Mouse (Mus musculus) common myeloid progenitor, adult 5-6 weeks (primary cell): ENCODE measurements around the gene Gzmd. TPM values are rescaled to one million over a fixed set of nuclear protein-coding genes. Genes with fewer than 3 reads are reported as not detected.
"Not testable (repeated sequence)": the region's sequence is repeated elsewhere in the genome, so short reads cannot be mapped to it uniquely, and the experiment has no call there.

Source experiments
- ATAC-seq: replicated peaks from 2 replicates; pipeline ENCODE4 v1.8.0; 2016; ENCODE audit warnings: low read depth, mild to moderate bottlenecking, moderate TSS enrichment, inconsistent platforms; ENCODE audit not compliant: poor library complexity, severe bottlenecking
- total RNA-seq: library from RNA; stranded (forward); fragments of 200-1000, 187-1606 nt; gene quantifications from 2 replicates; pipeline ENCODE4 v1.2.3, GENCODE M21; 2017

The Gzmd gene
- not detected in 2 replicates for total RNA-seq

DNA sequence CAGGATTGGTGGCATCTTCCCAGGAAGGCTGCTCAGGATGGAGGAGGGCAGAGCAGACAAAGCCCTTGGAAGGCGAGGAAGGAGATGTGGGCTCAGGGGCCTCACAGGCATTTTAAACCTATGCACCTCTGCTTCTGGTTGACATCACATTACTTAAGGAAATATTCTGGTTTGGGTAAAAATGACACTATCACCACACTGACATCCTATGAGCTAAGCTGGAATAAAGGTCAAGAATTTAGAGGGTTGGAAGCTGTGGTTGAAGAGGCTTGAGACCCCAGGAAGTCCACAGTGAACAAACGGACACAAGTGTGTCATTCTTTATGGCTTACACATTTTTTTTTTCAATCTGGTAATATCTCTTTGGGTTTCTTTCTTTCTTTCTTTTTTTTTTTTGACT lies at the start of gene Gzmd:
Gene Gzmd, minus strand, starts transcription at position 101 of the 400 bp plus-strand sequence.
- ATAC-seq = not testable (repeated sequence)

DNA sequence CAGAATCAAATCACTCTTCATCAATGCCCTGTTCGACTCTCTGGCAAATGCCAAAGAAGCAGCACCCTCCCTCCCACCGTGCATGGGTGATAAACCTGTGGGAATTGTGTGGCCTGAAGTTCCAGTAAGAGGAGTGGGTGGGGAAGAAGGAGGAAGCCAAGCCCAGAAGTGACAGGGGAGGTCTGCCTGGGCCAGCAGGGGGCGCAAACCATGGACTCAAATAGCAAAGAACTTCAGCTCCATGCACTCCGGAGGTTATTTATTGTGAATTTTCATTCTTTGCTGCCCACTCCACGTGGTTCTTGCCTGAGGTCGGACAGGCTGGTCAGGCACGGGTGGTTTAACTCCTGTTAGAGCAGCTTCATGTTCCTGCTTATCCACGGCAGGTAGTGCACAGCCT lies 45.2 kb upstream of the Gzmd start:
- peak; percentile 68 for ATAC-seq

DNA sequence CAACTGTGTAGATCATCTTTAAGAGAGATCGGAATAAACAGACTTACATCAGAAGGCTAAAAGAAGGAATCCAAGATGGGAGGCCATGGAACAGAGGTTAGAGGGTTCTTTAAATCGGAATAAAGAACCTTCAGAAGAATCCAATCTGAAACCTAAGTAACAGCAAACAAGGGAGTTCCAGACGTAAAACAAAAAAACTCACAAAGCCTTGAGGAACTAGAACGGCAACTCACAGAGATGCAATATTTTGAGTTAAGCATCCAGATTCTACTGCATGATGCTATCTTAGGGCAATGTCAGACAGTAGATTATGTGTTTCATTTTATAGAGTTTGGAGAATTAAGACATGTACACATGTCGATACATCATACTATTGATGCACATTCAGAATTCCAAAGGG lies 42.1 kb upstream of the Gzmd start, which contains the start of gene Gzmn:
Gene Gzmn, minus strand, starts transcription at position 101 of the 400 bp plus-strand sequence.
- no peak for ATAC-seq

DNA sequence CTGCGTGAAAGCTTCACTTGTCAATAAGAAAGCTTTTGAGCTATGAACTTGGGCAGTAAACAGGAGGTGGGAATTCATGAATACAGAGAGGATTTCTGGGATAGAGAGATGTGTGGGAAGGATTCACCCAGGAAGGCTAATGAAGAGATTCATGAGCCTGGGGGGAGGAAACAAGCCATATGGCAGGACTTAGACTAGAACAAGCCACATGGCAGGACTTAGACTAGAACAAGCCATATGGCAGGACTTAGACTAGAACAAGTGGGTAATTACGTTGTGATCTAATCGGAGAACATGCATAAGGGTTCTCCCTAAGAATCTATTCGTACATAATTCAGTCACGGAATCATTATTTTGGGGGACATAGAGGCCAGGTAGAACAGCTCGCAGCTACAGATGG lies 41.0 kb upstream of the Gzmd start:
- no peak for ATAC-seq

DNA sequence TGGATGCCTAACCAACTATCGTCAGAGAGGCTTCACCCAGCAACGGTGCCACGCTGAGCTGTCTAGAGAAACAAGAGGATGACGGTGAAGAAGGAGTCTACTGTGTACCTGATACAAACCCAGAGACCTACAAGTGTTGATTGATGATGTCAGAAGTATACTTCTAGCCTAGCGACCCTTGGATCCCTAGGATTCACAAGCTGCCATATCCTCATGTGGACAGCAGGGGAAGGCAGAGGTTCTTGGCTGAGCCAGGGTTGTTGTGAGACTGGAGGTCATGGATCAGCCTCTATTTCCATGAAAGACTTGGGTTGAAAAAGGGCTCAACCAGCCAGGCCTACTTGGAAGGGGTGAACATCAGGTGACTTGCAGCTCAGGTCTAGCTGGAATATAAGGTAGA lies 40.3 kb upstream of the Gzmd start:
- no peak for ATAC-seq

DNA sequence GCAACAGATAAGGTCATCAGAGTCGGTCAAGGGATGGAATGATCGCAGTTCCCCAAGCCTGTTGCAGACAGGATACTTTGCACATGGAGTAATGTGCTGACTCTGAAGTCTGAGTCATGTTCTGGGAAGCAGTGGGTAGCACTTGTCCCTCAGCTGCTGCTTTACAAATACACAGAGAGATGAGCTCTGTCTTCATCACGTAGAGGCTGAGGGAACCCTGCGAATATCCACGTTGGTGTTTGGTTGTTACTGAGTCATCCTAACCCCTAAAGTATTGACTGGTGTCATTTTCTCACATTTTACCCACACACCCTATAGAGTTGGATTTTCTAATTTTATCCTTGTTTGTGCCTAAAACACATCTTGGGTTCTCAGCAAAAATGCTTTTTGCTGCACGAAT lies 35.6 kb upstream of the Gzmd start:
- ATAC-seq = no peak

DNA sequence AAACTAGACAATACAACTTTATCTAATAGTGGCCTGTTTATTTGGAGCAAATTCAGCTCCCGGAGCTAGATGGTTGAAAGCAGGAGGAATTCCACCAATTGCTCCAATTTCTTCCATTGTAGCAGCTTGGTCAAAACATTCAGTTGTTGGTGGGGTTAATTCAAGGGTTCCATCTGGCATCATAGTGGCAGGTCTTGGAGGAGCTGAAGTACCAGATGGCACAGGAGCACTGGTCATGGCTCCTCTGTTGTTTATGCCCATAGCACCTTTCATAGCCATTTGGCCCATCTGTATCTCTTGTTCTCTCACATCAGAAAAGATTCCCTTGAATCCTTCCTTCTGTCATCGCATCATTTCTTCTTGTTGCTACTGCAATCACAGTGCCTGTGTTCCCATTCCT lies 29.7 kb upstream of the Gzmd start:
- no peak for ATAC-seq

DNA sequence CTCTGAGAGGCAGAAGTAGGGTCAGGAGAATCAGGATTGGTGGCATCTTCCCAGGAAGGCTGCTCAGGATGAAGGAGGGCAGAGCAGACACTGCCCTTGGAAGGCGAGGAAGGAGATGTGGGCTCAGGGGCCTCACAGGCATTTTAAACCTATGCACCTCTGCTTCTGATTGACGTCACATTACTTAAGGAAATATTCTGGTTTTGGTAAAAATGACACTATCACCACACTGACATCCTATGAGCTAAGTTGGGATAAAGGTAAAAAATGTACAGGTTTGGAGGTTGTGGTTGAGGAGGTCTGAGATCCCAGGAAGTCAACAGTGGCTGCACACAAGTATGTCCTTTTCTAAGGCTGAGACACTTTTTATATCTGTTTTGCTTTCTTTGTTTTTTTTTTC lies 27.1 kb upstream of the Gzmd start, which contains the start of gene Gzmg:
Gene Gzmg, minus strand, starts transcription at position 101 of the 400 bp plus-strand sequence.
- not testable (repeated sequence) for ATAC-seq

DNA sequence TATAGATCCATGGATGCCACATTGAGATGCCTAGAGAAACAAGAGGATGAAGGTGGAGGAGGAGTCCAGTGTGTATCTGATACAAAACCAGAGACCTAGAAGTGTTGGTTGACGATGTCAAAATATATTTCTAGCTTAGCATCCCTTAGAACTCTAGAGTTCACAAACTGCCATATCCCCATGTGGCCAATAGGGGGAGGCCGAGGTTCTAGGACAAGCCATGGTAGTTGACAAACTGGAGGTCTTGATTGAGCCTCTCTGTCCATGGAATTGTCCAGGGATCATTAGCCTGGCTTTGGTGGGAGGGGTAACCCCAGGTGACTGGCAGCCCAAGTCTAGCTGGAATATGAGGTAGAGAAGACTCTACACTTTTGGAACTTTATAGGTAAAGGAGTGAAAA lies 22.9 kb upstream of the Gzmd start:
- ATAC-seq = no peak

DNA sequence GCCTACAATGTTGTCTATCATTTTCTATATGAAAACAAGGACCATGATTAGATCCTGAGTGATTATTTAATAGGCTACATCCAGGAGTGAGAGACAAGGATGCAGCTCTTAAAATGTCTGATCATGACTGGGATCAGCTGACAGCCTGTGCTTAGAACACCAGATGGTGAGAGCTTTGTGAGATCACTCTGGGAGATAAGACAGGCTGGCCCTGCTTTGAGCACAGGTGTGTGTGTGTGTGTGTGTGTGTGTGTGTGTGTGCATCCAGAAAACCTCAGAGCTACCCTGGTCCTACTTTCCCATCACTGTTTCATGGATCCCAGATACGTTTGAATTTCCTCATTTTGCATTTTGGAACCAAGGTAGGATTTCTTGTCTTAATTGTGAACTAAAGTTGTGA lies 1.3 kb upstream of the Gzmd start:
- not testable (repeated sequence) for ATAC-seq

DNA sequence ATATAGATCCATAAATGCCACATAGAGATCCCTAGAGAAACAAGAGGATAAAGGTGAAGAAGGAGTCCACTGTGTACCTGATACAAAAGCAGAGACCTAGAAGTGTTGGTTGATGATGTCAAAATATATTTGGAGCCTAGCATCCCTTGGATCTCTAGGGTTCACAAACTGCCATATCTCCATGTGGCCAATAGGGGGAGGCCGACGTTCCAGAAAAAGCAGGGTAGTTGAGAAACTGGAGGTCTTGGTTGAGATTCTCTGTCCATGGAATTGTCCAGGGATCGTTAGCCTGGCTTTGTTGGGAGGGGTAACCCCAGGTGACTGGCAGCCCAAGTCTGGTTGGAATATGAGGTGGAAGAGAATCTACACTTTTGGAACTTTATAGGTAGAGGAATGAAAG lies 4.1 kb downstream of the Gzmd start:
- no peak for ATAC-seq

DNA sequence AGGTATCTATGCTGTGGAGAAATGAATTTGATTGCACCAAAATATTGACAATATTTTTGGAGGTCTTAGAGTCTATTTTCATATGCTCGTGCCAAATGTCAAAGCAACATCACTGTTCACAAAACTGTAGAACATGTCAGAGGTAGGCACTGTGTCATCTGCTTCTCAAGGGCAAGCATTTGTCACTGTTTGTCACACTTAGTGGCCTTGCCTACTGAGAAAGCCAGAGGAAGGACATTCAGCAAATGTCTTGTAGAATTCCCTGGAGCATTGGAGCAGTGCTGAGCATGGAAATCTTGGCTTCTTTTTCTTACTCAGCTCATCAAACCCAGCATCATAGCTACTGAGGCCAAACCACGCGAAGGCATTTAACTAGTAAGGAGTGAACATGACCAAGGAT lies 8.9 kb downstream of the Gzmd start:
- no peak for ATAC-seq

DNA sequence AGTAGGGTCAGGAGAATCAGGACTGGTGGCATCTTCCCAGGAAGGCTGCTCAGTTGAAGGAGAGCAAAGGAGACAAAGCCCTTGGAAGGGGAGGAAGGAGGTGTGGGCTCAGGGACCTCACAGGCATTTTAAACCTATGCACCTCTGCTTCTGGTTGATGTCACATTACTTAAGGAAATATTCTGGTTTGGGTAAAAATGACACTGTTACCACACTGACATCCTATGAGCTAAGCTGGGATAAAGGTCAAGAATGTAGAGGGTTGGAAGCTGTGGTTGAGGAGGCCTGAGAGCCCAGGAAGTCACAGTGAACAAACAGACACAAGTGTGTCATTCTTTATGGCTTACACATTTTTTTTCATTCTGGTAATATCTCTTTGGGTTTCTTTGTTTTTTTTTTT lies 11.9 kb downstream of the Gzmd start, which contains the start of gene Gzme:
Gene Gzme, minus strand, starts transcription at position 101 of the 400 bp plus-strand sequence.
- no peak for ATAC-seq

DNA sequence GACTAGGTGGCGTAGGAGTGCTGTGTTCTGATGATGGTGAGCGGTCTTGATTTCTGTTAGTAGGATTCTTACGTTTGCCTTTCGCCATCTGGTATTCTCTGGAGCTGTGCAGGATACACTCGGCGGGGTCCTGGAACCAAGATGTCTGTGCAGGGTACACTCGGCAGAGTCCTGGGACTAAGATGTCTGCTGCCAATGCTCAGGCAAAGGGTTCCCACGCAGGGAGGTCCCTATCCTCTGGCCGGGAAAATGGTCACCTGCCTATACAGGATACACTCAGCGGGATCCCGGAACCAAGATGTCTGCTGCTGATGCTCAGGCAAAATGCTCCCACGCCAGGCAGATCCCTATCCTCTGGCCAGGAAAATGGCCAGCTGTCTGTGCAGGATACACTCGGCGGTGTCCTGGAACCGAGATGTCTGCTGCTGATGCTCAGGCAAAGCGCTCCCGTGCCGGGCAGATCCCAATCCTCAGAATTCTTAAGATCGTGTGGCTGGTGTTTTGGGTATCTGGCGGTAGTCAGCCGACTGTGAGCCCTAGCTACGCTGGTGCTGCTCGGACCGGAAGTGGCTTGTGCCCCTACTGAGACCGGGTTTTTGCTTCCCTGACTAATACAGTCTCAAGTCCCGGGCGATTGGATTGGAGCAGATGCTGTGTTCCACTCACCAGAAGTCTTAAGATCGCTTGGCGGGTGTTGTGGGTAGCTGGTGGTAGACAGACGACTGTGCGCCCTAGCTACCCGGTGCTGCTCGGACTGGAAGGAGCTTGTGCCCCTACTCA lies 16.7 kb downstream of the Gzmd start:
- not testable (repeated sequence) for ATAC-seq

DNA sequence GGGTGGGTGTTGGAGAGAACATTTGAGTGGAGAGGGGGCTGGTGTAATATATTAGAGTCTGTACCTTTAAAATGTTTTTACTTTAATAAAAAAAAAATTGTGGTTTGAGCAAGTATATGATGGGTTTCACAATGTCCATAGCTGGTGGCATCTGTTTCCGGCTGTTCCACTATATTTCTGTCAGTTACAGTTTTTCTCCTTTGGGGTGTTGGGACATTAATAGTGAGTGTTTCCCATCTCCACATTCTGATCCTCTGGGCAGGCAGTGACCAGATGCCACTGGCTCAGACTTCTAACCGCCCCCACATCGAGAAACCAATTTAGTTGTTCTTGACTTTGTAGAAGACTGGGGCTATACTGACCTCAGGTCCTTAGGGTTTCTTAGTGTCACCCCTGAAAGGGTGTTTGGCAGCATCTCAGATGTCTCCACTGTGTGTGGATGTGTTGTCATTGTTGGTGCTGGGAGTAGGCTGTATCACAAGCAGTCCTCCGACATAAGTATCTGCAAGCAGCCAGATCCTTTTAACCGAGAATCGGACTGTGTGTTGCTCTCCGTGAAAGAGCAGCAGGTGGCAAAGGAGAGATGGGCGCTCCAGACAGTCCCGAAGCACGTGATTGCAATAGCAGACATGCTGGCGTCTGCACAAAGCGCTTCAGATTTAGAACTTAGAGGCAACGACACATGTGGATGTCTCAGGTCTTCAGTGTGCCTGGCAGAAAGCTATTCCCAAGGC lies 26.8 kb downstream of the Gzmd start:
- ATAC-seq = peak; percentile 64

DNA sequence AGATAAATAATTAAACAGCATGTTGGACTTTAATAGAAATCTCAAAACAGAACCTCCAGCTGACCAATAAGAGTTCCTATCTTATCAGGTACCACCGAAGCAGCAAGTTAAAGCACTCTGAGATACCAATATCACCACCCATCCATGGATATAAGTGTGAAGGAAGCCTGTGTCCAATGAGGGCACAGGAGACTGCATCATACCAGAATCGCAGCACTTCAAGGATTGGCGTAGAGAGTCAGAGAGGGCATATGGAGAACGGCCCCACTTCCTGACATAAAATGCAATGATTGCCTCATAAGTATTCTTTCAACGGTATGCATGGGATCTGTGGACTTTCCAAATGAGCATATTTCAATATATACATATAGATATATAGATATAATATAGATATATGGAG lies 27.4 kb downstream of the Gzmd start:
- peak; percentile 50 for ATAC-seq

DNA sequence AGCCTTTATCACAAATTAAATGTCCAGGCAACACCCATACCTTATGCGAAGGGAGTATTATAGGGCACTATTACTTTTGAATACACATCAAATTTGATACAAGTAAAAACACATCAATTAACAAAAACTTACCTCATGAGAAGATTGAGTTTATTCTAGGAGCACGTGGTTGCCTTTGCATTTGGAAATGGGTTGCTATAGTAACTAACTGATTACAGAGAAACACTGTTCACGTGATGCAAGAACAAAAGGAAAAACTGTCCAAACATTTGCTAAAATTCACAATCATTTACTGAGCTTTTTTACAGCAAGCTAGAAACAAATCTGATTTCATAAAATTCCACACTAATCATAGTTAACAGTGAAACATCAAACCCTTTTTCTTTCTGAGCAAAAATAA lies 29.0 kb downstream of the Gzmd start:
- ATAC-seq = no peak

DNA sequence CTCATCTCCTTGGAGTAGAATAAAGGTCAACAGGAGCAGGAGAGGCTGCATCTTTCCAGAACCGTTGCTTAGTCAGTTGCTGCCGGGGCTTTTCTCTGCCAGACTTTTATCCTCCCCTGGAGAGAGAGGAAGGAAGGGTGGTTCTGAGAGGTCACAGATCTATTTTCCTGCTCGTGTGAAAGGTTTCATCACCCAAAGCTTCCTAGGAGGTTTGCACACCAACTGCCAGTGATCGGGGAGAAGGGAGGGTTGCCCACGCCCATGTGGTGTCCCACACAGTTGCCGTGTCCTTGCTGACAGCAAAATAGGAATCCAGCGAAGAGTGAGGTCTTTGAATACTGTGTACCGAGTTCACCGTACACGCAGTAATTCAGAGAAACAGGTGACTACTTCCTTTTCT lies 30.0 kb downstream of the Gzmd start, which contains the start of gene Ctsg:
Gene Ctsg, minus strand, starts transcription at position 189 of the 400 bp plus-strand sequence.
- ATAC-seq = peak; percentile 64

DNA sequence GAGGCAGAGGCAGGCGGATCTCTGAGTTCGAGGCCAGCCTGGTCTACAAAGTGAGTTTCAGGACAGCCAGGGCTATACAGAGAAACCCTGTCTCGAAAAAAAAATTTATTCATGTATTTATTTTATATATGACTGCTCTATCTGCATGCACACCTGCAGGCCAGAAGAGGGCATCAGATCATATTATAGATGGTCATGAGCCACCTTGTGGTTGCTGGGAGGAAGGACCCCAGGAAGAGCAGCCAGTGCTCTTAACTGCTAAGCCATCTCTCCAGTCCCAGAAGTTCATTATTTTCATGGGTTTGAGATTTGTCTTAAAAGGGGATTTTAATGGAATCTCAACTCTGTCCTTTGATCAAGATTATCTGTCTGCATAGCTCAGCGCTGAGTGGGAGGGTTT lies 33.5 kb downstream of the Gzmd start:
- ATAC-seq = peak; percentile 47; the same call in 1 of the 2 replicates

DNA sequence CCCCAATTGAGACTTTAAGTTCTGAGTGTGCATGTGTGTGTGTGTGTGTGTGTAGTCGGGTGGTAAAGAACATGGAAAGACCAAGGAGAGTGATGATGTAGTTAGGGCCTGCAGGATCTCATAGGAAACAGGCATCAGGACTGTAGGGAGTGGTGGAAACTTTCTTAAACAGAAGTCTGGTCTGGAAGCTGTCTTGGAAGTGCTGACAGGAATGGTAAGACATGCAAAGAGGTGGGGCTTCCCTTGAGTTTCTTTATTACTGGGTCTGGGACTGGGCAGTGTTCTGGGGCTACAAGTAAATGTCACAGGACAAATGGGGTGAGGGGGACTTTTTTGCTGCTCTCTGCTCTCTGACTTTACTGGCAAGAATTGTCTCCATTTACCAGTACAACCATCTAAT lies 34.8 kb downstream of the Gzmd start:
- no peak for ATAC-seq

DNA sequence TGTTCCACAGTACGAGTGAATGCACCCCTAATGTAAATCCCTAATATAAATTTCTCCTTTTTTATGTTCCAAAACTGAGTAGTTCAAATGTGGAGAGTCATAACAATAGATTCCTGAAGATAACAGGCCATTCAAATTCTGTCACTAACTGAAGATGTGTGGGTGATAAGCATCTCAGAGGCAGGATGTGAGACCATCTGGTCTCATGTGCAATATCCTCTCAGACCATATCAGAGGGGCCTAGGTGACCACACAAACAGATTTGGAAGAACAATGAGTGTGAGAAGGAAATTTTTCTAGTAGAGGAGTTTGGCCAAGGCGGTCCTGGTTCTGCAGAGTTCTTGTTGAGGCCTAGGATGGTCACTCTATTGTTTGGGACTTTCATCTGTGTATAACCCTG lies 39.1 kb downstream of the Gzmd start:
- ATAC-seq = peak; percentile 77
